Mouse (Mus musculus) large intestine, adult 2 months (tissue): ENCODE results near the gene Gpc4. TPM values are rescaled to one million over a fixed set of nuclear protein-coding genes. Genes with fewer than 3 reads are reported as not detected.

ENCODE experiments used
- DNase-seq: peaks from one replicate; pipeline ENCODE4 v3.0.0-alpha.2; 2012; ENCODE audit warnings: low read depth, low spot score
- WGBS: fragments of 180-500 bp; shearing (Covaris S2); methylation state at CpG from one replicate; pipeline ENCODE4 v1.1.7; 2018; 5-methylcytosine and 5-hydroxymethylcytosine counted together
- polyA plus RNA-seq: library from polyadenylated mRNA; depleted of rRNA; stranded (reverse); fragments of >200 nt; gene quantifications from 2 replicates; pipeline ENCODE4 v1.2.3, GENCODE M21; 2012

The Gpc4 gene
- polyA plus RNA-seq, 1 experiment = 17.8 TPM

DNA sequence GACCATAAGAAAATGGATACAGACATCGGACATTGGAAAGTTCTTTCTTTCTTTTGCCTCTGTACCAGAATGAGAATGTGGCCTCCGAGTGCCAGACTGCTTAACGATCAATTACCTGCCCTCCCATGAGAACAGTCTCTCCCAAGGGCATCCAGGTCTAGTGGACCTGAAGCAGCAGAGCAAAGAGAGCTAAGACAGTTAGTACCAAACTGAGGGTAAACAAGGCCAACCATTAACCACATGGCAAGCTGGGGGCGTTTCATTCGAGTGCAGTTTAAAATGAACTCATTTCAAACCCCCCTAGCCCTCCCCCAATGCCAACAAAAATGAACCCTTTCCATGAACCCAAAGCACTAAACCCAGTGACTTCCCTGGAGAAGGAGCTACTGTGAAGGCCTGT is 12.1 kb downstream of the Gpc4 start:
- no peak for DNase-seq

DNA sequence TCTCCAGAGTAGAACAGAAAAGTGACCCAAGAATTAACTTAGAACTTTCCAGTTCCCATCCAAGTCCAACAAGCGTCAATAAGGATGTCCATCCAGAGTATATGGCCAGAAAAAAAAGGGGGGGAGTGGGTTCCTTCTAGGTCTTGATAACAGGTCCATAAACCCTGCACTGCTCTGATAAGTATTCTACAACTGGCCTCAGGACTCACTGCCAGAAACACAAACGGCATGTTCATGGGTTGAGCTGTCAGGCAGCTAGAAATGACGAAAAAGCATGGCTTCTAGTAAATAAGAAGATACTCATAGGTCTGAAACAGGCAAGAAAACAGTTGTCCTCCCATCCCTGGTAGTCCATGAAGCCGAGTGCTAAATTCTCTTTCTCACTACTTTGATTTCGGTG is 13.5 kb downstream of the Gpc4 start:
- 76% methylated on average over 5 of the region's 5 CpGs for WGBS
- no peak for DNase-seq

More for the DNA sequence above, 12.1 kb downstream of the Gpc4 start:
- 87% methylated on average over 5 of the region's 5 CpGs for WGBS

GRCm38 (mm10) chrX:52151100-52151499 is 14.0 kb downstream of the Gpc4 start:
- 74% methylated on average over 7 of the region's 7 CpGs for WGBS
- DNase-seq = no peak

DNA sequence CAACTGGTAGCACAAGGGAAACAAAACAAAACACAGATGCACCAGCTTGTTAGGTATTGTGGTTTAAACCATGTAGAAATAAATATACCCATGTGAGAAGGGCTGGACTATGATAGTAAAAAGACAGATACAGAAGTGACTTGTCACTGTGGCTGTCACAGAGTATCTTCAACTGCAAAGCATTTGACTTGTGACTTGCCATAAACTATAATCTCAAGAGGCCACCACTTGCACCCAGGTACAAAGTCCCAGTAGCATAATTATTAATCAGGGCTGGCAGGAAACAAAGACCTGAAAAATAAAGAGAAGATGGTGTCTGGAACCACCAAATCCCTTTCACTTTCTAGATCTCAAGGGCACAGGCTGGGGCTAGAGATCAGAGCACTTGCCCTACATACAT is 19.5 kb downstream of the Gpc4 start:
- DNase-seq = no peak

- 36% methylated on average over 7 of the region's 7 CpGs for WGBS
- no peak for DNase-seq
Measured at GRCm38 (mm10) chrX:52144491-52144890, 20.6 kb downstream of the Gpc4 start.

DNA sequence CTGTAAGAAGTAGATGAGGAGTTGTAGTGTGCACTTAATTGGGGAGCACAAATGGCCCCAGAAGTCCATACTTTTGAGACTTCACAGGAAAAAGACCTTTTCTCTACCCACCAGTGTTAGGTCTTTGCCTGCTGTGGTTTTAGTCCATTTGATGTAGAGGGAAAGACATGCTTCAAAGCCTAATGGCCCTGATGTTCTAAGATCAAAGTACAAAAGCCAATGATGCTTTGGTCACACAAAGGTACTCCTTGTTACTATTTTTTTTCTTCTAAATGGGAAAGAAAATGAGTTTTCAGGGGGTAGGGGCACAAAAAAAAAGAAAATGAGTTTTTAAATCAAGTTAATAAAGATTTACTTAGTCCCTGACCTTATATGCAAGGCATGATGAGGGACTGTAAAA is 24.7 kb downstream of the Gpc4 start:
- DNase-seq = no peak

DNA sequence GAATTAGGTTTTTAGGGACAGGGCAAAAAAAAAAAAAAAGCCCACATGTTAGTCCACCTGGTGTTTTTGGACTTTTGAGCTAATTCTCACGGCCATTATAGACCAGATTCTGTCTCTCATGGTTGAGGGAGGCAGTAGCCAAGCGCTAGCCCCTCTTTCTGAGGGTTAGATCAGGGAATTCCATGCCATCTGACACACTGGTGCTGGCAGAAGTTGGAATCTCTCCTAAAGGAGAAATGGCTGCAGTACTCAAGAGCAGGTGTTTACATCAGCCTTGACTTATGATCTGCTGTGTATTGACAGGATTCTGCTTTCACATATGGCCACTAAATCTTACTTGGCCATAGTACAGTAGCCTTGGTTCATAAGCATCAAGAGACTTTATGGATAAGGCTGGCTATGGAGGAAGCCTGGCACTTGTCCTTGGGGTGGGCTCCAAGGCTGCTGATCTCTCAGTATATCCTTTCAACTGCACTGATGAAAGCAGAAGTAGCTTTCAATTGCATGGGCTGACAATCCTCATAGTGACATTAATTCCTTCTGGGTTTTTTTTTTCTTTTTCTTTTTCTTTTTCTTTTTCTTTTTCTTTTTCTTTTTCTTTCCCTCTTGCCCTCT is 26.5 kb downstream of the Gpc4 start:
- DNase-seq = no peak
- 77% methylated on average over 2 of the region's 2 CpGs for WGBS

GRCm38 (mm10) chrX:52138033-52138432 is 27.0 kb downstream of the Gpc4 start:
- WGBS = 82% methylated on average over 5 of the region's 5 CpGs

DNA sequence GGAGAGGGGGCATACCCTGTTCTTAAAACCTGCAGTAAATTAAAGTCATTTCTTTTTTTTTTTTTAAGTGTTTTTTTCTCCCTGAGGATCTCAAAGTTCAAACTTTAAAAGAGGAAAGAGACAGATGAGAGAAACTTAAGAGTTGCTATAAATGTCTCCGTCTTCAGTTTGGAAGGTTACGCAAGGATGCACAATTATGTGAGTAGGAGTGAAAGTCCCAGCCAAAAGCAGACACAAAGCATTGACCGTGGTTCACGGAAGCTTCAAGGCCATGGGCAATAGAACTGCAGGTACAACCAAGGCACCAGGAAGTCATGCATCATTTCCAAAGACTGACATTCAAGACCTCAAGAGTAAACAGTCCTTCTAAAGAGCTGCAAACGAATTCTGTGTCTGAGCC is 28.5 kb downstream of the Gpc4 start:
- no peak for DNase-seq
- 62% methylated on average over 5 of the region's 5 CpGs for WGBS

More at GRCm38 (mm10) chrX:52138033-52138432, 27.0 kb downstream of the Gpc4 start:
- no peak for DNase-seq

DNA sequence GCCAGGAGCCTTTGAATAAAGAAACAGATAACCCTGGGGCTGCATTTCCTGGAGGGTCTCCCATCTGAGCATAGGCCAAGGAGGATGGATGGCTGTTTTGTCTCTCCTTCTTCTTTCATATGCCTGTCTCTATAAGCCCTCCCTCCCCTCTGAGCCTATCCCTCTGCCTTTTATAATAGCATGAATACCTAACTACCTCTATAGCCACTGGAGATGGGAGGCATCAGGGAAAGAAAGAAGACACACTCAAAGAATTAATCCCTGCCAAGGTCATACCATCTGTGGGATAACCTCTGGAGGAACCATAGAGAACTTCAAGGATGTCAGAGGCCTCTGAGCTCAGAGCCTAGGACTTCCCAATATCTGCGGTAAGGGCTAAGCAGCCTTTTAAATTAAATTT is 35.4 kb downstream of the Gpc4 start:
- DNase-seq = no peak
- 90% methylated on average over 1 of the region's 1 CpGs for WGBS

- no peak for DNase-seq
- 62% methylated on average over 4 of the region's 4 CpGs for whole genome bisulfite sequencing
Measured at GRCm38 (mm10) chrX:52128794-52129193, 36.3 kb downstream of the Gpc4 start.

- 90% methylated on average over 5 of the region's 5 CpGs for WGBS
- DNase-seq = no peak
Measured at GRCm38 (mm10) chrX:52113651-52114050, 51.4 kb downstream of the Gpc4 start.

GRCm38 (mm10) chrX:52109663-52110062 is 55.4 kb downstream of the Gpc4 start:
- 27% methylated on average over 2 of the region's 2 CpGs for WGBS
- no peak for DNase-seq

GRCm38 (mm10) chrX:52108966-52109365 is 56.1 kb downstream of the Gpc4 start:
- 67% methylated on average over 1 of the region's 1 CpGs for WGBS
- DNase-seq = no peak

GRCm38 (mm10) chrX:52103771-52104170 is 61.3 kb downstream of the Gpc4 start:
- WGBS = 66% methylated on average over 1 of the region's 1 CpGs
- DNase-seq = no peak

GRCm38 (mm10) chrX:52101940-52102339 is 63.1 kb downstream of the Gpc4 start:
- 50% methylated on average over 1 of the region's 1 CpGs for WGBS

GRCm38 (mm10) chrX:52101445-52101844 is 63.6 kb downstream of the Gpc4 start:
- DNase-seq = no peak
- whole genome bisulfite sequencing = 63% methylated on average over 6 of the region's 6 CpGs

More at GRCm38 (mm10) chrX:52101940-52102339, 63.1 kb downstream of the Gpc4 start:
- DNase-seq = no peak

GRCm38 (mm10) chrX:52087726-52088348 is 77.2 kb downstream of the Gpc4 start:
- WGBS = 41% methylated on average over 7 of the region's 7 CpGs
- DNase-seq = no peak

DNA sequence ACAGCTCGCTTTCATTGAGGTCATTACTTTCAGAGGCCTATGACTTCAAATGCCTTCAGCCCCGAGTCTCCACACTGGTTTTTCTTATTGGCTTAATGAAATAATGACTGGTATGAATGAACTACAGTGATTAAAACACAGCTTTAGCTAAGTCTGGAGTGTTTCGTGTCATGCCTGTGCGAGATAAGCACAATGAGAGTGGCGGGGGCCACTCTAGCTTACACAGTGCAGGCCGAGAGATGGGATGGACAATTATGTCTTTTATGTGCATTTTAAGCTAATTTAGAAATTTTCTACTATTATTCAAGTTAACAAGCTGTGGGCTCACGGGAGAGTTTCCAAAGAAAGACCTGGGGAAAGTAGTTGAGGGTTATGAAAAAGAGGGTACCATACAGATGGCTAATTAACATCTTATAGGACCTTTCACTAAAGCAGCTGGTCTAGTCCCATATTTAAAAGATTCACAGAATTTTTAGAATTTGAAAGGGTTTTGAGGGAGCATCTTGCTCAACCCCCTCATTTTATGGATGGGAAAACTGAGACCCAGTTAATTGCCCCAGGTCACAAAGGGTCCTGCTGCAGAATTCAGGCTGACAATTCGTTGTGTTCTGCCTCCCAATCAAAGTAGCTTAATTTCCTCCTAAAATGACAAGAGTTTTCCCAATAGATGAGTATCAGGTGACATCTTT is 78.0 kb downstream of the Gpc4 start:
- WGBS = 84% methylated on average over 8 of the region's 8 CpGs
- DNase-seq = no peak

- 80% methylated on average over 3 of the region's 3 CpGs for WGBS
- DNase-seq = no peak
Measured at GRCm38 (mm10) chrX:52083557-52083956, 81.5 kb downstream of the Gpc4 start.

DNA sequence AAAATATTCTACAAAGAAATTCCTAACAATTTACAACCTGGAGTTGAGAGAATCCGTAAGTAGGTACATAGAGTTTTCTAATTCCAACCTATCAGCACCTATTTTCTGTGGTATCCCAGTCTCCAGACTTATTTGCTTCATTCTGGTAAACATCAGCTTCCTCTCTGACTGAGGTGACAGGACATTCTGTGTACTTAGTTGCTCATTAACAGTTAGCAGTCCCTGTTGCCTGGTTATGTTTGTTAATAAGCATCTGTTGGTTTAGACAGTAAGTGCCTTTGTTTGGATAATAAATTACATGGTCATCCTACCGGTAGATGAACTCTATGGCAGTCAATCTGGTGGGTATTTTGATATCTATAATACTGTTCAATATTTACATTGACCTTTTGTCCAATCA is 92.6 kb downstream of the Gpc4 start:
- 71% methylated on average over 2 of the region's 2 CpGs for whole genome bisulfite sequencing
- no peak for DNase-seq
